Mouse (Mus musculus): ENCODE results near the gene 6430531B16Rik.

DNA sequence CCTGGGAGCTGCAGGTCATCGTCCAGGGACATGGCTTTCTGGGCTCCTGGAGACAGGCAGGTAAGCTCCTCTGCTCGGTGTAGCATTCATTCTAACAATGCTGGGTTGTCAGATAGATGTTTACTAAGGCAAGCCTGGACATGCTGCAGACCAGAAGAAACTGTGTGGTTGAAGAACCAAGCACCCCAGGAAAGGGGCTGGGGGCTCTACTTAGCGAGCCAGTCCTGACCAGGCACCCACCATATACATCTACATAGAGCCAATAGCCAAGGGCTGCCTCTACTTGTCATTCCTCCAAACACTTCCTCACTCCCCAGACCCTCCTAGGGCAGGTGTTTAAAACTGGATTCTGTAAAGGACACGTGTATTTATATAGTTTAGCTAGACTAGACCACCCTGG, 15.6 kb upstream of the 6430531B16Rik start:
- TF ChIP-seq CTCF (IDR thresholded peaks at IDR 0.05; ENCODE audit: control insufficient read depth, insufficient read depth, low read length) (no peak), POLR2A (IDR thresholded peaks at IDR 0.05; ENCODE audit: borderline replicate concordance, control insufficient read depth, low read depth, low read length) (no peak)
